Mouse (Mus musculus) hindbrain, embryonic 11.5 days (tissue): ENCODE measurements around the gene Ptgir. TPM values are rescaled to one million over a fixed set of nuclear protein-coding genes. Genes with fewer than 3 reads are reported as not detected.

Experiments
- ATAC-seq: fragments of 200-750 bp; cut with Nextera tagmentation; 2 replicates; pipeline ENCODE4 v1.8.0; 2017; ENCODE audit warnings: mild to moderate bottlenecking, moderate TSS enrichment, moderate library complexity; ENCODE audit not compliant: low FRiP score
- DNase-seq: peaks from one replicate; pipeline ENCODE4 v3.0.0-alpha.2; 2015; ENCODE audit warnings: low spot score
- H3K27ac ChIP-seq: fragments of 300-500 bp; sonication (generic); 2 replicates; pipeline ENCODE4 v1.5.1; 2014; ENCODE audit warnings: mild to moderate bottlenecking, low read depth, low read length
- H3K27me3 ChIP-seq: fragments of 300-500 bp; sonication (generic); 2 replicates; pipeline ENCODE4 v1.6.1; 2014; ENCODE audit warnings: mild to moderate bottlenecking, low read length, moderate library complexity, mixed read lengths; ENCODE audit not compliant: control insufficient read depth, insufficient read depth
- H3K36me3 ChIP-seq: fragments of 300-500 bp; sonication (generic); 2 replicates; pipeline ENCODE4 v1.6.1; 2014; ENCODE audit warnings: mild to moderate bottlenecking, low read length, moderate library complexity, mixed read lengths; ENCODE audit not compliant: control insufficient read depth, insufficient read depth
- H3K4me1 ChIP-seq: fragments of 300-500 bp; sonication (generic); replicated peaks from 2 replicates; pipeline ENCODE4 v1.6.1; 2014; ENCODE audit warnings: low read length, mixed read lengths; ENCODE audit not compliant: control insufficient read depth, insufficient read depth
- H3K4me2 ChIP-seq: fragments of 300-500 bp; sonication (generic); replicated peaks from 2 replicates; pipeline ENCODE4 v1.6.1; 2014; ENCODE audit warnings: mild to moderate bottlenecking, low read depth, low read length
- H3K4me3 ChIP-seq: fragments of 300-500 bp; sonication (generic); 2 replicates; pipeline ENCODE4 v1.5.1; 2014; ENCODE audit warnings: low read depth, low read length
- H3K9ac ChIP-seq: fragments of 300-500 bp; sonication (generic); 2 replicates; pipeline ENCODE4 v1.6.1; 2014; ENCODE audit warnings: low read depth, low read length
- H3K9me3 ChIP-seq: fragments of 300-500 bp; sonication (generic); 2 replicates; pipeline ENCODE4 v1.6.1; 2016; ENCODE audit warnings: low read length; ENCODE audit not compliant: control insufficient read depth
- WGBS: fragments of 180-500 bp; shearing (Covaris S2); extraction: QIAGEN DNeasy Blood & Tissue Kit; methylation state at CpG from one replicate; pipeline ENCODE4 v1.1.7; 2014; 5-methylcytosine and 5-hydroxymethylcytosine counted together
- polyA plus RNA-seq: library from polyadenylated mRNA; unstranded; fragments of >200 nt; fragmentation: Nextera tagmentation; extraction: Ambion mirVana; gene quantifications from 2 replicates; pipeline ENCODE4 v1.2.1, GENCODE M21; 2014

The Ptgir gene
- polyA plus RNA-seq, 1 experiment from 2014 or later, result 0.56 TPM

DNA sequence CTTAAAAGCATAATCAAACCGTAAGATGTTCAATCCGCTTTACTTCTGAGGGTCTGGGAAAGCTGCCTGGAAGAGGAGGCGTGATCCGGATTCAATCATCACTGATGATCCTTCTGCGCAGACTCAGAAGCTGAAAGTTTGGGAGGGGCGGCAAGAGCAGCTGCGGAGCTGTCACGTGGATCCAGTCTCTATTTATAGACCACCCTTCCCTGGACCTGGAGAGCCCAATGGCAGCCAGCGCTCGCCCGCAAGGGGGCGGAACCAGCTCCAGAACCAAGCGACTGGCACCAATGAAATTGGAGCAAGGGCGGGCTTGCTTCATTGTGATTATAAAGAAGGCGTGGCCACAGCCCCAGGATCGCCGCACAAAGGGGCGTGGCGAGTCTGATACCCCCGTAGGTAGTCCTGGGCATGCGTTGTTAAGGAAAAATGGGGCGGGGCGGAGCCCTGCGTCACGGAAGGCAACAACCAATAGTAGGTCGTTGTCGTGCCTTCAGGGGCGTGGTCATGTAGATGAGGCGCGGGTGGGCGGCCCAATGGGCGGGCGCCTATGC, 31.5 kb upstream of the Ptgir start:
- Histone ChIP-seq H3K27me3 (no peaks in the 10 kb centered on the region), H3K36me3 (0 out of 2 replicates have a peak, but pooled peaks cover 2% of the 10 kb centered on the region), H3K4me3 (peak overlapping the region; percentile 85), H3K9ac (no peak overlapping the region; the same call in 1 of the 2 replicates), H3K9me3 (no peaks in the 10 kb centered on the region), H3K27ac (peak overlapping the region; percentile 87), H3K4me1 (peaks cover 6% of the 10 kb centered on the region), H3K4me2 (peak overlapping the region; percentile 89)
- ATAC-seq (peak; percentile 97), DNase-seq (peak; percentile 100)
- under 1% methylated on average over 28 of the region's 33 CpGs for WGBS

DNA sequence AGATGAGACGGTGACA, 31.2 kb upstream of the Ptgir start, which contains the start of gene Dact3:
Gene Dact3, plus strand, starts transcription at position 8 of the 16 bp plus-strand sequence.
- Histone ChIP-seq H3K9ac (peak within 1 kb of the TSS; percentile 79), H3K4me3 (peak within 1 kb of the TSS; percentile 85), H3K36me3 (0 out of 2 replicates have a peak, but pooled peaks cover 2% of the 10 kb centered on the region), H3K4me1 (peaks cover 6% of the 10 kb centered on the region), H3K4me2 (peak within 1 kb of the TSS; percentile 89), H3K27me3 (no peaks in the 10 kb centered on the region), H3K27ac (peak within 1 kb of the TSS; percentile 87), H3K9me3 (no peaks in the 10 kb centered on the region)
- DNase-seq (no peak), ATAC-seq (no peak)
- WGBS, result no CpG with 5 or more reads among the region's 1 CpGs

DNA sequence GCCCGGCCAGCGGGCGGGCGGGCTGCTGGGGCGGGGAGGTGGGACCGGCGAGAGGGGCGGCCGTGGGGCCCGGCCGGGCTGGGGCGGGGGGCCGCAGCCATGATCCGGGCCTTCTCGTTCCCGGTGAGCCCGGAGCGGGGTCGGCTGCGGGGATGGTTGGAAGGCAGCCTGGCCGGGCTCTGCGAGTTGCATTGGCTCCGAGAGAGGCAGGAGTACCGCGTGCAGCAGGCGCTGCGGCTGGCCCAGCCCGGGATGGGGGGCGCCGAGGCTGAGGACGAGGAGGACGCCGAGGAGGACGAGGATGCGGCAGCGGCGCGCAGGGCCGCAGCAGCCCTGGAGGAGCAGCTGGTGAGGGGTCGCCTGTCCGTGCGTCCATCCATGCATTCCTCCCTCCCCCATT, 31.0 kb upstream of the Ptgir start:
- ATAC-seq (no peak), DNase-seq (no peak)
- Histone ChIP-seq H3K27ac (peak overlapping the region; percentile 78), H3K9ac (peak overlapping the region; percentile 79), H3K4me2 (peak overlapping the region; percentile 89), H3K27me3 (no peaks in the 10 kb centered on the region), H3K4me3 (peak overlapping the region; percentile 85), H3K9me3 (no peaks in the 10 kb centered on the region), H3K4me1 (peaks cover 6% of the 10 kb centered on the region), H3K36me3 (0 out of 2 replicates have a peak, but pooled peaks cover 2% of the 10 kb centered on the region)
- WGBS, result under 1% methylated on average over 27 of the region's 42 CpGs

DNA sequence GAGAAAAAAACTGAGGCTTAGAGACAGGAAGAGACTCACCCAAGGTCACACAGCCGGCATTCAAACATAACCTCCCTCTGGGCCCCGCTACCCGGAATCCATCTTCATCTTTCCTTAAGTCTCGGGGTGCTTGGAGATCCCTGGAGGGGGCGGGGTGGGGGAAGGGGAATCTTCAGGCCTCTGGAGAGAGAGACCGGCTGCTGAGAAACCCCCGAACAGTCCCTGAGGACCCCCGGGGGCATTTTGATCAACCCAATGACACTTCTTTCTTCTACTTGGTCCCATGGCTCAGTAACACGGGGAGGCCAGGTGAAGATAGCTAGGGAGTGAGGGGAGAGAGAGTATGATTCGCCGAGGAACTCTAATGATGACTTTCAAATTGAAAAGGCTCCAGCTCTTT, 30.3 kb upstream of the Ptgir start:
- Histone ChIP-seq H3K9me3 (no peaks in the 10 kb centered on the region), H3K4me1 (peaks cover 9% of the 10 kb centered on the region), H3K4me3 (peak overlapping the region; percentile 85), H3K9ac (peak overlapping the region; percentile 79), H3K27ac (peak overlapping the region; percentile 56; the same call in 1 of the 2 replicates), H3K4me2 (peak overlapping the region; percentile 89), H3K36me3 (0 out of 2 replicates have a peak, but pooled peaks cover 2% of the 10 kb centered on the region), H3K27me3 (no peaks in the 10 kb centered on the region)
- 10% methylated on average over 11 of the region's 11 CpGs for WGBS
- DNase-seq (no peak), ATAC-seq (no peak)

DNA sequence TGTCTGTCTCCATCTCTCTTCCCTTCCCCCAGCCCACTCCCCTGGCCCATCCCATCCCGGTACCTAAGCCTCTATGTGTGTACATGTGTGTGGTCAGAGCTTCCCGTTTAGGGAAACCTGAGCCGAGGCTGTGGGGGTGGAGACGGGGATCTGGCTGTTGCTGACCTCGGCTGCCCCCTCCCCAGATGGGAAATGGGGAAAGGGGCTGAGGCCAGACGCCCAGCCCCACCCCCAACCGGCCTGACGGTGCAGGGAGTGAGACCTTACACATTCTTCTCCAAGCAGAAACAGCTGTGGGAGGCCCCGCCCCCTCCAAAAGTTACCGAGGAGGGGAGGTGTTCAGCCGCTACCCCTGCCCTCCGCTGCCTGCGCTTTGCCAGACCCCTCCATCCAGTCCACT, 29.7 kb upstream of the Ptgir start:
- ATAC-seq, result no peak

DNA sequence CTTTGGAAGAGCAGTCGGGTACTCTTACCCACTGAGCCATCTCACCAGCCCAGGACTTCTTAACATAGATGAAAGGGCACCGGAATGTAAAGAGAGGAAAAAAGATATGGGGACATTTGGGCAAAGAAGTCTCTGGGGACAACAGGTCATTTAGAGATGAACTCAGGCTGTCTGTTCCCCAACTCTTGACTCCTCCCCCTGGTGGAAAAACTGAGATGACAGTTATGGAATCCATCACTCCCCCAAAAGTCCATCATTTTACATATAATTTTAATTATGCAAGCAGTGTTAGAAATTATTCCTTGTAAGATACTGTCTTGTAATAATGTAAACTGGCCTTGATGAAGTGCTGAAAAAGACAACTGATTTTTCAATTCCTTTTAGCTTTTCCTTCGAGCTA, 28.6 kb upstream of the Ptgir start:
- Histone ChIP-seq H3K27me3 (0 out of 2 replicates have a peak, but pooled peaks cover under 1% of the 10 kb centered on the region), H3K4me2 (no peak overlapping the region), H3K36me3 (no peaks in the 10 kb centered on the region), H3K9me3 (no peaks in the 10 kb centered on the region), H3K4me1 (peaks cover 9% of the 10 kb centered on the region), H3K4me3 (no peak overlapping the region), H3K27ac (no peak overlapping the region), H3K9ac (no peak overlapping the region)
- ATAC-seq, result no peak
- no peak for DNase-seq
- 82% methylated on average over 3 of the region's 3 CpGs for WGBS

More for the DNA sequence above, 29.7 kb upstream of the Ptgir start:
- Histone ChIP-seq H3K27me3 (no peaks in the 10 kb centered on the region), H3K4me2 (peak overlapping the region; percentile 89), H3K9me3 (no peaks in the 10 kb centered on the region), H3K27ac (peak overlapping the region; percentile 65; the same call in 1 of the 2 replicates), H3K4me1 (peaks cover 9% of the 10 kb centered on the region), H3K4me3 (peak overlapping the region; percentile 85), H3K9ac (peak overlapping the region; percentile 79), H3K36me3 (no peaks in the 10 kb centered on the region)
- under 1% methylated on average over 13 of the region's 13 CpGs for WGBS
- peak; percentile 78 for DNase-seq

DNA sequence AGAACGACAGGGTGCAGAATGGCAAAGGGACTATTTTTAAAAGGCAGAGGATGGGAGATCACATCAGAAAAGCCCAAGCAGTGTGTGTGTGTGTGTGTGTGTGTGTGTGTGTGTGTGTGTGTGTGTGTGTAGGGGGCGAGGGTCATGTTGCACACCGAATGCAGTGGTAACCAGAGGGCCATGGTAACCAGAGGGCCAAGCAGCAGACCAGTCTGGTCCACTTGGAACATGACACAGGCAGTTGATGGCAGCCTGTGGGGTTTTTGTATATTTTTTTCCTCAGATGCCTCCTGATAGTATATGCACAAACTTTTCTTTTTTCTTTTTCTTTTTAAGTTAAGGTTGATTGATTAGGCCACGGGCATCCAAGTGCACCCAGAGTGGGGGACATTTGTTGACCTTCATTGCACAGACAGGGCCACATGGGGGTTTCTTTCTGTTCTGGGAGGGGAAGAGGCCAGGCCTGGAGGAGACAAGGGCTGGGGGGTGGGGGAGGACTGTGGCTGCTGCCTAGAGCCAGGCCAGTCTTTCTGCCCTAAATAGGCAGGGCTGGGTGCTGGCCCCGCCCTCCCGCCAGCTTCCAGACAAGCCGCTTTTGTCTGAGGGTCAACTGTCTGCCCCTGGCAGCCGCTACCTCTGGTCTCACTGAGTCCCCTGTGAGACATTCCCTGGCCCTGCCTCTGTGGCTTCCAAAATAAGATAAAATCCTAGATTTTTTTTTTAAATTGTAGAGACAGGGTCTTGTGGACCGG, 26.3 kb upstream of the Ptgir start:
- WGBS, result 10% methylated on average over 9 of the region's 9 CpGs
- no peak overlapping the region for H3K9ac ChIP-seq
- no peaks in the 10 kb centered on the region for H3K9me3 ChIP-seq
- ATAC-seq (peak; percentile 59), DNase-seq (peak; percentile 87)
- no peak overlapping the region for H3K4me2 ChIP-seq
- H3K4me3 ChIP-seq, result no peak overlapping the region; the same call in 1 of the 2 replicates
- peaks cover 16% of the 10 kb centered on the region for H3K27me3 ChIP-seq
- H3K27ac ChIP-seq, result peak overlapping the region; percentile 88
- peaks cover 9% of the 10 kb centered on the region for H3K4me1 ChIP-seq
- 0 out of 2 replicates have a peak, but pooled peaks cover 2% of the 10 kb centered on the region for H3K36me3 ChIP-seq

DNA sequence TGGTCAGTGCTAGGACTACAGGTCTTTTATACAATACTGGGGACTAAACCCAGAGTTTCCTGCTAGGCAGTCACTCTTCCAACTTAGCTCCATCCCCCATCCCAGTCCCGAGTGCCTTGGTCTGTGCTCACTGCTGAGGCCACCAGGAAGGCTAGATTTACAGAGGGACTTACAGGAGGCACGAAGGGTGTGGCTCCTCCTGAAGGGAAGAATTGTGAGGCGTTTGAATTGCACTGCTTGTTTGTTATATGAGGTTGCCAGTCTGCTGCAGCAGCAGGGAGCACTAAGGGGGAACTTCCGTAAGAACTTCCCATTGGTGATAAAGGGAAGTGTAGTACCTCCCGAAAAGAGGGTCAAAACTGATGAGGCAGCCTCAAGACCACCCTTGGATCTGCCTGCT, 25.7 kb upstream of the Ptgir start:
- no peak for DNase-seq
- no peak overlapping the region for H3K9ac ChIP-seq
- 11% methylated on average over 5 of the region's 5 CpGs for WGBS
- H3K4me2 ChIP-seq, result no peak overlapping the region
- H3K9me3 ChIP-seq, result no peaks in the 10 kb centered on the region; the same call in 1 of the 2 replicates
- H3K27ac ChIP-seq, result peak overlapping the region; percentile 88
- H3K36me3 ChIP-seq, result peaks cover 7% of the 10 kb centered on the region; the same call in 1 of the 2 replicates
- H3K27me3 ChIP-seq, result peaks cover 23% of the 10 kb centered on the region
- no peak overlapping the region; the same call in 1 of the 2 replicates for H3K4me3 ChIP-seq
- 0 out of 2 replicates have a peak, but pooled peaks have one; percentile 12 for ATAC-seq
- peaks cover 9% of the 10 kb centered on the region for H3K4me1 ChIP-seq

DNA sequence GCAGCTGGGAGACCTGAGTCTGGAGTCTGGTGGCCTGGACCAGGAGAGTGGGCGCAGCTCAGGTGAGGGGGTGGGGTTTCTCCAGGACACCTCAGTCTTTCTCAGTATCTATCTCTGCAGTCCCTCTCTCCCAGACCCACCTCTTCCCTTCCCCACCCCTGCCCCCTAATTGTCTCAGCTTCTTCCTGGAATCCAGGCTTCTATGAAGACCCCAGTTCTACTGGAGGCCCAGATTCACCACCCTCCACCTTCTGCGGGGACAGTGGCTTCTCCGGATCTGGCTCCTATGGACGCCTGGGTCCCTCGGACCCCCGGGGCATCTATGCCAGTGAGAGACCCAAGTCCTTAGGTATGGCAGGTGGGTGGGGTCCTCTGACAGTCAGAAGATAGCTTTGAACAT, 23.1 kb upstream of the Ptgir start:
- Histone ChIP-seq H3K27me3 (peaks cover 37% of the 10 kb centered on the region), H3K4me3 (no peak overlapping the region), H3K36me3 (peaks cover 7% of the 10 kb centered on the region; the same call in 1 of the 2 replicates), H3K27ac (no peak overlapping the region), H3K9me3 (peaks cover 6% of the 10 kb centered on the region; the same call in 1 of the 2 replicates), H3K9ac (no peak overlapping the region), H3K4me1 (peaks cover 3% of the 10 kb centered on the region; the same call in 1 of the 2 replicates), H3K4me2 (no peak overlapping the region)
- DNase-seq (no peak), ATAC-seq (no peak)
- 91% methylated on average over 6 of the region's 6 CpGs for WGBS
